Mouse (Mus musculus) ES-E14 (cell line): ENCODE results near the gene Foxp2. TPM values are rescaled to one million over a fixed set of nuclear protein-coding genes. Genes with fewer than 3 reads are reported as not detected.

ENCODE experiments used
- DNase-seq: peaks from one replicate; pipeline ENCODE4 v3.0.0-alpha.2; 2013; ENCODE audit warnings: low read depth, low spot score
- H3K27ac ChIP-seq: 2 replicates; pipeline ENCODE4 v1.5.1; 2012; ENCODE audit warnings: low read depth, mild to moderate bottlenecking, low read length, moderate library complexity, mixed read lengths; ENCODE audit not compliant: poor library complexity, insufficient read depth, severe bottlenecking
- H3K36me3 ChIP-seq: 2 replicates; pipeline ENCODE4 v1.6.1; 2012; ENCODE audit warnings: mild to moderate bottlenecking, low read length, moderate library complexity, mixed read lengths; ENCODE audit not compliant: control insufficient read depth, poor library complexity, insufficient read depth, severe bottlenecking
- H3K4me1 ChIP-seq, 2 experiments: fragments of 150-350 bp in 1 of 2; sonication (generic) in 1 of 2; 2 replicates each; pipeline ENCODE4 v1.6.1; 2012; ENCODE audit warnings: low read length in 2 of 2, mild to moderate bottlenecking in 1 of 2, mixed read lengths in 1 of 2; ENCODE audit not compliant: control insufficient read depth in 2 of 2, insufficient read depth in 2 of 2, poor library complexity in 1 of 2
- H3K4me3 ChIP-seq, 2 experiments: fragments of 150-350 bp in 1 of 2; sonication (generic) in 1 of 2; 2 replicates each; pipeline ENCODE4 v1.5.1; 2012; ENCODE audit warnings: low read length in 2 of 2, low read depth in 1 of 2, mild to moderate bottlenecking in 1 of 2, mixed read lengths in 1 of 2; ENCODE audit not compliant: insufficient read depth in 1 of 2, poor library complexity in 1 of 2, severe bottlenecking in 1 of 2
- H3K9ac ChIP-seq: 2 replicates; pipeline ENCODE4 v1.6.1; 2012; ENCODE audit warnings: low read depth, mild to moderate bottlenecking, low read length, mixed read lengths; ENCODE audit not compliant: poor library complexity, insufficient read depth, severe bottlenecking
- H3K9me3 ChIP-seq: fragments of 150-350 bp; sonication (generic); 2 replicates; pipeline ENCODE4 v1.6.1; 2012; ENCODE audit warnings: low read depth, mild to moderate bottlenecking, low read length; ENCODE audit not compliant: control insufficient read depth, insufficient read depth
- CHD2 ChIP-seq: IDR thresholded peaks from 2 replicates; pipeline ENCODE4 v1.6.1; 2014; ENCODE audit warnings: mild to moderate bottlenecking, low read depth, low read length, inconsistent platforms
- HCFC1 ChIP-seq: IDR thresholded peaks from 2 replicates; pipeline ENCODE4 v1.6.1; 2012; ENCODE audit warnings: low read length, inconsistent platforms, borderline replicate concordance; ENCODE audit not compliant: insufficient read depth
- MAFK ChIP-seq: IDR thresholded peaks from 2 replicates; pipeline ENCODE4 v1.6.1; 2014; ENCODE audit warnings: mild to moderate bottlenecking, low read depth, low read length, inconsistent platforms; ENCODE audit not compliant: insufficient read depth
- ZC3H11A ChIP-seq: IDR thresholded peaks from 2 replicates; pipeline ENCODE4 v1.6.1; 2012; ENCODE audit warnings: low read depth, mild to moderate bottlenecking, inconsistent platforms, low read length, borderline replicate concordance
- ZNF384 ChIP-seq: IDR thresholded peaks from 2 replicates; pipeline ENCODE4 v1.6.1; 2012; ENCODE audit warnings: low read depth, low read length, inconsistent platforms
- in situ Hi-C, 2 experiments: fragments of 600-800 bp; cut with MboI; formaldehyde crosslinking; loops; one replicate each; pipeline ENCODE4 v1.15.1; 2025; ENCODE audit warnings: low sequenced_read_pairs in 2 of 2, inconsistent platforms in 1 of 2; ENCODE audit not compliant: unreplicated experiment in 2 of 2
- total RNA-seq: library from RNA; depleted of rRNA; stranded (reverse); fragments of 300-350 nt; gene quantifications from 2 replicates; pipeline ENCODE4 v1.2.3, GENCODE M21; 2012

The Foxp2 gene
- total RNA-seq, 1 experiment, result 0.09 TPM

GRCm38 (mm10) chr6:15355852-15356251, 454.7 kb downstream of the Foxp2 start:
- H3K4me1 ChIP-seq, result no peaks in the 10 kb centered on the region
- peak; percentile 16 for DNase-seq
- TF ChIP-seq ZNF384 (no peak), CHD2 (no peak), ZC3H11A (no peak), MAFK (no peak), HCFC1 (no peak)
- no peak overlapping the region for H3K27ac ChIP-seq
- H3K9ac ChIP-seq, result no peak overlapping the region
- H3K4me3 ChIP-seq, result no peak overlapping the region
- H3K36me3 ChIP-seq, result no peaks in the 10 kb centered on the region
- in situ Hi-C loops, result no loop called here
- H3K9me3 ChIP-seq, result no peaks in the 10 kb centered on the region

DNA sequence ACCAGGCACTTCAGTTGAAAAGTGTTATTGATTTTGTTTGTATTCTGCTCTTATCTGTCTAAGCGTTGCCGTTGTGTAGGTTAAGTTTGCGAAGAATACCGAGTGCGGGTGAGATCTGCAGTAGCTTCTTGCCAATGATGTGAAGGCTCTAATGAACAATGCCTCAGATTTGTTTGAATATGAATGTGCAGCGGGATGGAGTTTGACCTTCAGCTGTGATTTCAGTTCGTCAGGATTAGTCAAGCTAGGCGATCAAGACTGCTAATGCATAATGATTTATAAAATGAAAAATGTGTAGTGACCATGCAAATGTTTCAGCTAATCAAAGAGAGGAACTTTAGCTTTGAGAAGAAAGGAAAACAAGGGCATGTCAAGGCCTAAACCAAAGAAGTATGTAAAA, 469.1 kb downstream of the Foxp2 start:
- no peaks in the 10 kb centered on the region for H3K4me1 ChIP-seq
- DNase-seq, result no peak
- H3K27ac ChIP-seq, result no peak overlapping the region
- in situ Hi-C loops, result no loop called here
- no peak overlapping the region for H3K4me3 ChIP-seq
- no peaks in the 10 kb centered on the region for H3K9me3 ChIP-seq
- H3K36me3 ChIP-seq, result no peaks in the 10 kb centered on the region
- no peak overlapping the region for H3K9ac ChIP-seq
- no peak for TF ChIP-seq ZC3H11A
- TF ChIP-seq HCFC1, result no peak
- TF ChIP-seq MAFK, result no peak
- no peak for TF ChIP-seq ZNF384
- no peak for TF ChIP-seq CHD2

- Histone ChIP-seq H3K4me3 (no peak overlapping the region), H3K36me3 (no peaks in the 10 kb centered on the region), H3K27ac (no peak overlapping the region), H3K4me1 (no peaks in the 10 kb centered on the region), H3K9ac (no peak overlapping the region), H3K9me3 (no peaks in the 10 kb centered on the region)
- in situ Hi-C loops, result no loop called here
- no peak for TF ChIP-seq CHD2
- TF ChIP-seq ZC3H11A, result no peak
- no peak for TF ChIP-seq HCFC1
- TF ChIP-seq MAFK, result no peak
- no peak for TF ChIP-seq ZNF384
- no peak for DNase-seq
Measured at GRCm38 (mm10) chr6:15370827-15371226, 469.7 kb downstream of the Foxp2 start.

- Histone ChIP-seq H3K27ac (no peak overlapping the region), H3K9ac (no peak overlapping the region), H3K4me3 (no peak overlapping the region), H3K4me1 (no peaks in the 10 kb centered on the region), H3K9me3 (no peaks in the 10 kb centered on the region), H3K36me3 (no peaks in the 10 kb centered on the region)
- DNase-seq, result no peak
- no peak for TF ChIP-seq ZC3H11A
- no peak for TF ChIP-seq CHD2
- TF ChIP-seq MAFK, result no peak
- TF ChIP-seq HCFC1, result no peak
- no peak for TF ChIP-seq ZNF384
- in situ Hi-C loops, result no loop called here
Measured at GRCm38 (mm10) chr6:15373621-15374020, 472.5 kb downstream of the Foxp2 start.

GRCm38 (mm10) chr6:15378261-15378660, 477.1 kb downstream of the Foxp2 start:
- H3K27ac ChIP-seq, result no peak overlapping the region
- H3K9me3 ChIP-seq, result no peaks in the 10 kb centered on the region
- in situ Hi-C loops, result no loop called here
- H3K4me3 ChIP-seq, result no peak overlapping the region
- no peak overlapping the region for H3K9ac ChIP-seq
- DNase-seq, result no peak
- TF ChIP-seq MAFK, result no peak
- no peak for TF ChIP-seq CHD2
- no peak for TF ChIP-seq HCFC1
- no peak for TF ChIP-seq ZC3H11A
- no peak for TF ChIP-seq ZNF384
- H3K4me1 ChIP-seq, result no peaks in the 10 kb centered on the region
- H3K36me3 ChIP-seq, result no peaks in the 10 kb centered on the region
